Mouse (Mus musculus) limb, embryonic 11.5 days (tissue): Measurements from ENCODE around the gene Adamts17. TPM values are rescaled to one million over a fixed set of nuclear protein-coding genes. Genes with fewer than 3 reads are reported as not detected.

ENCODE experiments used
- ATAC-seq: fragments of 200-750 bp; cut with Nextera tagmentation; 2 replicates; pipeline ENCODE4 v1.8.0; 2017; ENCODE audit warnings: low read depth; ENCODE audit not compliant: insufficient number of reproducible peaks, low FRiP score, low TSS enrichment
- DNase-seq: peaks from one replicate; pipeline ENCODE4 v3.0.0-alpha.2; 2015; ENCODE audit warnings: low spot score
- H3K27ac ChIP-seq: fragments of 300-500 bp; sonication (generic); replicated peaks from 2 replicates; pipeline ENCODE4 v1.5.1; 2014; ENCODE audit warnings: low read depth, mild to moderate bottlenecking, low read length
- H3K27me3 ChIP-seq: fragments of 300-500 bp; sonication (generic); 2 replicates; pipeline ENCODE4 v1.6.1; 2014; ENCODE audit warnings: mild to moderate bottlenecking, low read length, mixed read lengths; ENCODE audit not compliant: control insufficient read depth, insufficient read depth
- H3K36me3 ChIP-seq: fragments of 300-500 bp; sonication (generic); 2 replicates; pipeline ENCODE4 v1.6.1; 2014; ENCODE audit warnings: mild to moderate bottlenecking, low read length, moderate library complexity, mixed read lengths; ENCODE audit not compliant: control insufficient read depth, insufficient read depth
- H3K4me1 ChIP-seq: fragments of 300-500 bp; sonication (generic); 2 replicates; pipeline ENCODE4 v1.6.1; 2014; ENCODE audit warnings: low read length, mixed read lengths; ENCODE audit not compliant: control insufficient read depth, insufficient read depth
- H3K4me2 ChIP-seq: fragments of 300-500 bp; sonication (generic); 2 replicates; pipeline ENCODE4 v1.6.1; 2014; ENCODE audit warnings: low read depth, mild to moderate bottlenecking, moderate library complexity; ENCODE audit not compliant: severe bottlenecking
- H3K4me3 ChIP-seq: fragments of 300-500 bp; sonication (generic); 2 replicates; pipeline ENCODE4 v1.5.1; 2014; ENCODE audit warnings: low read depth, low read length
- H3K9ac ChIP-seq: fragments of 300-500 bp; sonication (generic); 2 replicates; pipeline ENCODE4 v1.6.1; 2014; ENCODE audit warnings: mild to moderate bottlenecking, low read length
- H3K9me3 ChIP-seq: fragments of 300-500 bp; sonication (generic); 2 replicates; pipeline ENCODE4 v1.6.1; 2016; ENCODE audit warnings: low read length; ENCODE audit not compliant: control insufficient read depth
- WGBS: fragments of 180-500 bp; shearing (Covaris S2); extraction: QIAGEN DNeasy Blood & Tissue Kit; methylation state at CpG from one replicate; pipeline ENCODE4 v1.1.7; 2014; 5-methylcytosine and 5-hydroxymethylcytosine counted together
- polyA plus RNA-seq: library from polyadenylated mRNA; unstranded; fragments of >200 nt; fragmentation: Nextera tagmentation; extraction: Ambion mirVana; gene quantifications from 2 replicates; pipeline ENCODE4 v1.2.1, GENCODE M21; 2014

Adamts17 gene
- polyA plus RNA-seq, 1 experiment from 2014 or later: 7.7 TPM

DNA sequence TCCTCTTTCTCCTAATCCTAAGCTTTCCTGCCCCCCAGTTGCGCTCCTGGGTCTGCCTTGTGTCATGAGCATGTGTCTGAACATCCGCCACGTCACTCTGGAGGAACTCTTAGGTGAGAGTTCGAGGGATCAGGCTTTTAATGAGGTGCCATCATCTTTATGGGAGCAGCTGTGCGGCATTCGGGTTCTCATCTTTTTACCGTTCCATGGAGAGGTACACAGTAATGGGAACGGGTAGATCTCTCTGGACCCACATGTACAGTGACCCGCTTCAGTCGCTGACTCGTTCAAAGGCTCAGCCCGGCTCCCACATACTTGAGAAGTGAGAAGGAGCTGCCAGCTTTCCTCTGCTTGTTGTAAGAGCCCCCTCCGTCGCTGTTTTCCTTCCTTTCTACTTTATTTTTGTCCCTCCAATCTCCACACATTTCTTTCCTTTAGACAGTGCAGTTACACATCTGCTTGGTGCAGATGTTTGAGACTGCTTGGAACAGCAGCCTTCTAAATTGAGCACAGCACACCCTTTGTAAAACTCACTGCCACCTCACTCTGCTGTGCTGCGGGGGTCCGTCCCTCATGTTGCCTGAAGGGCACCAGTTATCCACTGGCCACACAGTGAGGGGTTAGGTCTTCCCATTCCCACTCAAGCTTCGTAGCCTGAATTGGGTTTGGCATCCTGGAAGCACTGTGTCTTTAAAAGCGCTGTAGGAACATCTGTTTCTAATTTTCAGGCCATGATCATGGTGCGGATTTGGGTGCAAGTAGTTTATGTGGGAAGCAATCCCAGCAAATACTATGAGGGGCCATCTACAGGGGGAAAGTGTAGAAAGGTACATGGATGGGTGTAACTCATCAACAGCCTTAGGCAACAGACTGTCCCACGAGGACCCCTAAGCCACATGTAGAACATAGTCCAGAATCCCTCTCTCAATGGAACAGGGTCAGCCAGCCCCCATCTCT, 186.9 kb downstream of the Adamts17 start:
- Histone ChIP-seq H3K9ac (no peak overlapping the region), H3K4me2 (peak overlapping the region; percentile 31), H3K4me3 (no peak overlapping the region), H3K27ac (peak overlapping the region; percentile 74), H3K27me3 (no peaks in the 10 kb centered on the region), H3K4me1 (peaks cover 10% of the 10 kb centered on the region), H3K36me3 (no peaks in the 10 kb centered on the region), H3K9me3 (no peaks in the 10 kb centered on the region)
- 21% methylated on average over 20 of the region's 20 CpGs for WGBS
- DNase-seq: peak; percentile 75
- ATAC-seq: peak; percentile 61; the same call in 1 of the 2 replicates

DNA sequence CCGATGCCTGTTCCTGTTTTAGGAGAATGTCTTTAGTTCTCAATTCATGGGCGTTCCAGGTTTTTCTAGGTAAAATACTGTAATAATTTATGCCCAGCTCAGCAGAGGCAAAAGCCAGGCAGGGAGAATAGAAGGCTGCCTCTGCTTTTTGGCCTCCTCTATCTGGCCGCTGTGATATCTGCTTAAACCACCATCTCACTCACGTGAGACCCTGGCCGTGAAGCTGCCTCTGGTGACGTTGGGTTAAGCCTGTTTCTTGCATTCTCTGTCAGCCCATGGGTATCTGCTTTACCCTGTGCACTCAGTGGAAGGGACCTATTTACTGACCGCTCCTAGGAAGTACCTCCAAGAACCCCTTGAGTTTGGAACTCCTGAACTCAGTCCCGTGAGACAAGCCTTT, 187.7 kb downstream of the Adamts17 start:
- Histone ChIP-seq H3K9ac (no peak overlapping the region), H3K4me1 (peaks cover 10% of the 10 kb centered on the region), H3K27ac (no peak overlapping the region), H3K27me3 (no peaks in the 10 kb centered on the region), H3K36me3 (no peaks in the 10 kb centered on the region), H3K9me3 (no peaks in the 10 kb centered on the region), H3K4me3 (no peak overlapping the region), H3K4me2 (no peak overlapping the region)
- no peak for DNase-seq
- 83% methylated on average over 8 of the region's 8 CpGs for WGBS
- no peak for ATAC-seq

- Histone ChIP-seq H3K4me3 (no peak overlapping the region), H3K4me2 (no peak overlapping the region), H3K27ac (no peak overlapping the region), H3K4me1 (peaks cover 10% of the 10 kb centered on the region), H3K36me3 (no peaks in the 10 kb centered on the region), H3K9me3 (no peaks in the 10 kb centered on the region), H3K9ac (no peak overlapping the region), H3K27me3 (no peaks in the 10 kb centered on the region)
- WGBS: 98% methylated on average over 5 of the region's 5 CpGs
- no peak for DNase-seq
- ATAC-seq: no peak
Observed at GRCm38 (mm10) chr7:67027696-67028095, 188.2 kb downstream of the Adamts17 start.

DNA sequence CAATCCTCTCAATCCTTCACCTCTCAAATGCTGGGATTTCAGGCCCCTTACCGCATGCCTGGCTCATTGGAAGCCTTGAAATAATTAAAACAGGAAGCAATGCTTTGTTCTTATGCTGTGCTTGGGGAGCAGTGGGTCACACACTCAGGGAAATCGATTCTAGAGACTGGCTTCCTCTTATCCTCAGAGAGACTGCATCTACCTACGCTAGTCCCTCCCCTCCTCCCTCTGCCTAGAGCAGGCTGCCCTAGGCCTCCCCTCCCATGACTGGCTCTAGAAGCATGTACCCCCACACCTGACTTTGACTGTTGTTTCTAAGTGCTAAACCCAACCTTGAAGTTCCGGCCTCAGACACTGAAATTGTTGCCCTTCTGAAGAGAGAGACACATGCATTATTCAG, 189.4 kb downstream of the Adamts17 start:
- Histone ChIP-seq H3K4me2 (no peak overlapping the region), H3K4me3 (no peak overlapping the region), H3K27ac (no peak overlapping the region), H3K36me3 (no peaks in the 10 kb centered on the region), H3K9me3 (no peaks in the 10 kb centered on the region), H3K9ac (no peak overlapping the region), H3K27me3 (no peaks in the 10 kb centered on the region), H3K4me1 (peaks cover 10% of the 10 kb centered on the region)
- ATAC-seq: no peak
- no peak for DNase-seq
- WGBS: 66% methylated on average over 4 of the region's 4 CpGs

- no peaks in the 10 kb centered on the region for H3K9me3 ChIP-seq
- H3K36me3 ChIP-seq: no peaks in the 10 kb centered on the region
- no peak overlapping the region for H3K9ac ChIP-seq
- WGBS: 95% methylated on average over 14 of the region's 14 CpGs
- no peak for DNase-seq
- H3K4me3 ChIP-seq: no peak overlapping the region
- peaks cover 10% of the 10 kb centered on the region for H3K4me1 ChIP-seq
- no peaks in the 10 kb centered on the region for H3K27me3 ChIP-seq
- no peak overlapping the region for H3K4me2 ChIP-seq
- no peak for ATAC-seq
- H3K27ac ChIP-seq: no peak overlapping the region
Observed at GRCm38 (mm10) chr7:67029481-67029880, 189.9 kb downstream of the Adamts17 start.

DNA sequence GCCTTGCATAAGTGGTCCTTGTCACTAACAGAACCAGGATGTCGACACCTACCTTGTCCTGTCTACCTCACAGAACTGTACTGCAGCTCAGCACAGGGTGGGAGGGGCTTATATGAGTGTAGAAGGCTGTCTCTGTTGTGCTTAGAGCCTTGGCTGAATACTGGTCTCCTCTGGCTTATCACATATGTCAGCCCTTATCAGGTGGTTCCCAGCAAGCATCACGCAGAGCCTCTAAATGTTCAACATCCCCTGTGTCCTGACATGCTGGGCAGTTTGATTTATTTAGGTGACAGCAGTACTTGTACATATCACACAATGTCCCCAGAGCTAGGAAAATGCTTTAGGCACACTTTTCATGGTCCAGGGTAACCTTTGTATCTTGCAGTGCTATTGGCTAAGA, 191.7 kb downstream of the Adamts17 start:
- H3K9ac ChIP-seq: no peak overlapping the region
- DNase-seq (no peak), ATAC-seq (no peak)
- peaks cover 2% of the 10 kb centered on the region; the same call in 1 of the 2 replicates for H3K4me1 ChIP-seq
- no peaks in the 10 kb centered on the region for H3K36me3 ChIP-seq
- 76% methylated on average over 2 of the region's 2 CpGs for WGBS
- H3K4me3 ChIP-seq: no peak overlapping the region
- no peaks in the 10 kb centered on the region for H3K9me3 ChIP-seq
- no peak overlapping the region for H3K4me2 ChIP-seq
- H3K27me3 ChIP-seq: no peaks in the 10 kb centered on the region
- no peak overlapping the region for H3K27ac ChIP-seq

DNA sequence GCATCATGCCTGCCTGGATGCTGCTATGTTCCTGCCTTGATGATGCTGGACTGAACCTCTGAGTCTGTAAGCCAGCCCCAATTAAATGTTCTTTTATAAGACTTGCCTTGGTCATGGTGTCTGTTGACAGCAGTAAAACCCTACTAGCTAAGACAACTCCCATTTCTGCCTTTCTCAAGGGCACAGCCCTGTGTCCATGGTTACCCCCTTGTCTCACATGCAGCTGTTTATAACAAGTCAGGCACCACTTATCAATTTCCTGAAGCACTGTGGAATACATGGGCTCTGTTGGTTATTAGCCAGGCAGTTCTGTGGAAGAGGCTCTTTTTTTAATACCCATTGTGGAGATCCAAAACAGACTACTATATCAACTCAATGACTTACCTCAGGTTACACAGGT, 193.1 kb downstream of the Adamts17 start:
- H3K4me3 ChIP-seq: no peak overlapping the region
- no peaks in the 10 kb centered on the region for H3K27me3 ChIP-seq
- H3K9me3 ChIP-seq: no peaks in the 10 kb centered on the region
- no peak overlapping the region for H3K4me2 ChIP-seq
- H3K9ac ChIP-seq: no peak overlapping the region
- no peaks in the 10 kb centered on the region for H3K4me1 ChIP-seq
- ATAC-seq: no peak
- H3K27ac ChIP-seq: no peak overlapping the region
- DNase-seq: no peak
- no peaks in the 10 kb centered on the region for H3K36me3 ChIP-seq

- no peaks in the 10 kb centered on the region for H3K36me3 ChIP-seq
- H3K4me3 ChIP-seq: no peak overlapping the region
- ATAC-seq (no peak), DNase-seq (no peak)
- no peak overlapping the region for H3K9ac ChIP-seq
- no peaks in the 10 kb centered on the region for H3K9me3 ChIP-seq
- no peaks in the 10 kb centered on the region for H3K27me3 ChIP-seq
- H3K4me1 ChIP-seq: no peaks in the 10 kb centered on the region
- no peak overlapping the region for H3K4me2 ChIP-seq
- 92% methylated on average over 2 of the region's 2 CpGs for WGBS
- H3K27ac ChIP-seq: no peak overlapping the region
Observed at GRCm38 (mm10) chr7:67034369-67034768, 194.8 kb downstream of the Adamts17 start.
